Mouse (Mus musculus): ENCODE results near the gene Aimp1.

Gene Aimp1

DNA sequence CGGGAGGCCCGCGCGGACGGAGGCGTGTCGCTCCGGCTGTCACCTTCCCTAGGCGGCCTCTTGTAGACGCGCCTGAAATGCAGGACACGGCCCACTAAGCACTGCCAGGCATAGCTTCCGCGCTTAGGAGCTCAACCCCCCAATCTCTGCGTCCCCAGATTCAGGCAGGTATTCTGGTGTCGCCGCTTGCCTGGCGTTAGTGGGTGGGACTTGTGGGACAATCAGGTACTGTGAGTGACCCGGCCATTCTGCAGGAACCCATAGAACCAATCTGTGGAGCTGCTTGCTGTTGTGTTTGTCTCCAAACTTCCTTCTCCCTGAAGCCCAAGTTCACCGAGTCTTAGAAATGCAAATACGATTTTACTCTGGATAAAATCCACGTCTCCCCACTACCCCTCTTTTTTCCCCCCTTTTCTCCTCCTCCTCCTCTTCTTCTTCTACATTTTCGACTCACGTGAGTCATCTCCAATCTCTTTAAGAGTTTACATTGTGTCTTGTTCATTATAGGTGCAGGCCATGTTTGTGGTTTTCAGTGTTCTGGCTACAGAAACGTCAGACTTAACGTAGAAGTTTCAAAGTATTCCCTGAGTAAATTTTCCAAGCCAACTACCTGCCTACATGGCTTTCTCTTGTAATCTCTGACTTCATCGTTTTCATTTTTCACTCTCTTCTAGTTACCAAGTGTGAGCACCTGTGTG lies at the start of gene Aimp1:
Gene Aimp1 (minus strand): TSS at position 140 of the 698 bp plus-strand sequence.
- DNase-seq = no peak

DNA sequence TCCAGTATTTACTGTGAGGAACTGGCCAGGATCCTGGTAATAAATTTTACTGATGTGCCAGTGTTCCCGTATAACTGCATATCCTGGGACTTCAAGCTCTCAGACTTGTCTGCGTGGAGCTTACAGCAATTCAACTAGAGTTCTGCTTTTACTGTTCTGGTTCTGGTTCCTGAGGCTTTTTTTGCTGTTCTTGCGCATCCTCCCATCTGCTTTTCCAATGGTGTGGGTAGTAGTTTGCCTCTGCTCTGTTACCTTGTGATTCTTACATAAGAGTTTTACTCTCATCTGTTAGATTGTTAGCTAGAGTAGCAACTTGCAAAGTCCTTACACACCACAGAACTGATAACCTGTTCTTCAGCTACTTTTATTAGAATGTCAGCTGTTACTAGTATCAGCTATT lies 40.2 kb upstream of the Aimp1 start:
- no peak for DNase-seq

DNA sequence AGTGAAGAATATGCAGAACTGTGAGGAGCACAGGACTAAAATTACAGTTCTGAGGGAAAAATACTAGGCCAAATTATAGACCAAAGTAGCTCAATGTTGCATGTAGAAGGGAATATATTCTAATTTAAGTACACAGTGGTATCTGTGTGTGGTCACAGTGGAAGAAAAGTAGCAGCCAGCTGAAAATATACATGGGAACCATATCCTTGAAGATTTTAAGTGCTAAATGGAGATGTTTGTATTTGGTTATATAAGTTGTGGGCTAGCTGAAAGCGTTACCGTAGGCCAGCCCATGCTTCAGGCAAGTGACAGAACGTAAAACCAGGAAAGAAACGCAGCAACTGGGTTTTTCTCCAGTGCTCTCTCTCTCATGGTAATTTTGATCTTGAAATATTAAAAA lies 33.1 kb upstream of the Aimp1 start:
- no peak for DNase-seq

DNA sequence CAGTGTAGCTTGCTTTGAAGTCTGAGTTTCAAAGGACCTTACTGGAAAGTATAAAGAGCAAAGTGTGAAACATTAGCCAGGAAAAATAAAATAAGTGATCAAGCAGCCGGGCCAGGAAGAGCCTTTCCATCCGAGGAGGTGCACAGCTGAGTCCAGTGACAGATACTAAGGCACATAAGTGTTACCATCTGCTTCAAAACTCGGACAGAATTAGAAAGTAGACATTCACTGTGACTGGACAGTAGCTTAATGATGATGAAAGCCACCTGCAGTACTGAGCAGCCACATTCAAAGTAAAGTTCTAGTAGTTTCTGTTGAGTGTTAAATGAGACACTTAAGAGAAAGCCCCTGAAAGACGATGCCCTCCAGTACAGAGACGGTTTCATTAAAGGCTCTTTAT lies 29.7 kb upstream of the Aimp1 start:
- no peak for DNase-seq

DNA sequence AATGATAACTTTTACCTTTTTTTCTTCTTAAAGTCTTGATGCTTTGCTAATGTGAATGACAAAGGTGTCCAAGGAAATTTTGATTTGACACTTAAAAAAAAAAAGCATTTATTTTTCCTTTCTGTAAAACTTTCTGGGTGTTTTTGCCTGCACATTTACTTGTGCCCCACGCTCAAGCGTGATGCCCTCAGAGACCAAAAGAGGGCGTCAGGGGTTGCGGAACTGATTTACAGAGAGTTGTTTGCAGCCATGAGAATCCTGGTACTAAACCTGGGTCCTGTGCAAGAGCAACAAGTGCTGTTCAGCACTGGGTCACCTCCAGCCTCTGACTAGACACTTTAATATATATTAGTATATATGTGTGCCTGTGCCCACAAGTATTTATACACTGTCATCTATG lies 22.8 kb upstream of the Aimp1 start:
- DNase-seq = no peak

DNA sequence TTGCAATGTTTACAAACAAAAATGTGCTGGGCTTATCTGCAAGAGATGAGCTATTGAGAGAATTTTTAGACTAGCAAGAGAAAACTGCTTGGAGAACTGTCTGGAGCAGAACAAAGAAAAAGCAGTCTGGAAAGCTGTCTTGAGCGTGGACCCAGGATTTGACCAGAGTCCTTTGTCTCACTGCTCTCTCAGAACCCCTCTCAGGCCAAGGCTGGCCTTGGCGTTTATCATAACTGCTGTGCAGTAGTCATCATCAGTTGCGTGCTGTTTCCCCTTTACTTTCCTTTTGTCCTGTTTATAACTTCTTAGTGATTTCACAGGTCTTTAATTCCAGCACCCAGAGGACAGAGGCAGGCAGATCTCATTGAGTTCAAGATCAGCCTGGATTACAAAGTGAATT lies 20.0 kb upstream of the Aimp1 start:
- no peak for DNase-seq

DNA sequence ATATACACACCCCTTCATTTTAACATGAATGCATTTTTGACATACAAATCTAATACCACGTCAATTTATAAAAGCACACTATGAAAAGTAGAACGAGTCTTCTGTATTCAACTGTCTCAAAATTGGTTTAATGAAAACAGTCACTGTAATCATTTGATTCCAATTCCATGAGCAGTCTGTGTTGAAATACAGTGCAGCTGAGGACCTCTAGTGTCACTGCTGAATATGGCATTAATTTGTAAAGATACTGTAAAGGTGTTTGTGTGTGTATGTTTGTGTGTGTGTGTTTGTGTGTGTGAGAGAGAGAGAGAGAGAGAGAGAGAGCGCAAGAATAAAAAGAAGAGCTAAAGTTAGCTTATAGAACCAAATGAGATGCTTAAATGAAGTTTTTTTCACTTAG lies 17.2 kb upstream of the Aimp1 start:
- no peak for DNase-seq

DNA sequence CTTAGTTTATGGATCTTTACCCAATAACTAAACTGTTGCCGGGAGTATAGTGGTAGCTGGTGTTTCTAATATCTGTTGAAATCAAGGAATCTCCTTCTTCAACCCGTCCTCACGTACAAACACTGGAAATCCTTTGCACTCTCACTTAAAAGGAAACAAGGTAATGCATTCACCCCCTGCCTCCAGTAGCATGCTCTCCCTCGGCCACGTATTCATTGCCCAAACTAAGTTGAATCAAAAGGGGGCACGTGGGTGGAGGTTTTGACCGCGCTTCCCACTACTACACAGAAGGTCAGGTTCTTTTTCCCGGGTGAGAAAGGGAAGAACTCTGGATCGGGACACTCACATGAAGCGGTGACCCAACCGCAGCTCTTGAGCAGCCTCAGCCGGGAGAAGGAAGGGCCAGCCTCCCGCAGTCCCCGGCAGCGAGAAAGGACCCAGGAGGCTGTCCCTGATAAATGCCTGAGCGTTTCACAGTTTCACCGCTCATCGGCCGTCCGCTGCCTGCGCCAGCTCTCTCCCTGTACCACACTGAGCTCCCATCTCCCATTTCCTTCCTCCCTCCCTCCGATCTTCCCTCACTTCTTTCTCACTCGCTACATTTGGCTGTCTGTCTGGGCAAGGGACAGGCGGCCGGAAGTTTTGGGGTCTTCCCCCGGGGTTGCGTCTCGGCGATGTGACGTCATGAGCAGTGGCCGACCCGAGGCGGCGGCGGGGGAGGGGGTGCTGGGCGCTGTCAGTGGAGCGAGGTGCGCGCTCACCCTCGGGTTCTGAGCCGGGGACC lies 531 bp downstream of the Aimp1 start, which contains the start of gene Tbck:
Gene Tbck (plus strand): TSS at position 698 of the 784 bp plus-strand sequence.
- DNase-seq = peak; percentile 87 to 95

DNA sequence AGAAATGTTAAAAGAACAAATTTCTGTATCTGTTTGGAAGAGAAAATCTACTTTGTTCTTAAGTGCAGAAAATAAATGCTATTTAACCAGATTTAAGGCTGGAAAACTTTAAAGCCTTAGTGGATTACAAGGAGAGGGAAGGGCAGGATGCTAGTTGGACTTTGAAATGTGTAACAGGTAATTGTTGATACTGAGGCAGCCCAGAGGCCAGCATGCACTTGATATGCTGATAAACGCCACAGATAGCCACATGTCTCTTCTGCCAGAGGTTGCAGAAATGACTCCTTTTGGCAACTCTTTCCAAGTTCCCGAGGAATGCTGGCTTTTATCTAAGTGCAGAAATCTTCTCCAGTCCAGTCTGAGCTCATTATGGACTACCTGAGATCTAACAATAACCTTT lies 6.7 kb downstream of the Aimp1 start:
- no peak for DNase-seq

DNA sequence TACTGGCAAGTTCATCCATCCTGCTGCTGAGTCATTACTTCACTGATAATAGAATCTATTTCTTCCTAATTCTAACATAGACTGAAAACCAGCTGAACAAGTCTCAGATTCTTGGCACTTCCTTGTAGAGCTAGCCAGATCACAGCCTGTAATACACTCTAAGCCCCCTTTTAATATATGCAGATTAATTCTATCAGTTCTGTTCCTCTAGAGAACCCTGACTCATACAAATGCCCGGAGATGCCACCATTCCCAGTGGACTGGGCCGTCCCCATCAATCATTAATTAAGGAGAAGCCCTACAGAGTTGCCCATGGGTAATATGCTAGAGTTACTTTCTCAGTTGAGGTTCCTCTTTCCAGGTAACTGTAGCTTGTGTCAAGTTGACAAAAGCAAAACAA lies 28.2 kb downstream of the Aimp1 start:
- DNase-seq = no peak

DNA sequence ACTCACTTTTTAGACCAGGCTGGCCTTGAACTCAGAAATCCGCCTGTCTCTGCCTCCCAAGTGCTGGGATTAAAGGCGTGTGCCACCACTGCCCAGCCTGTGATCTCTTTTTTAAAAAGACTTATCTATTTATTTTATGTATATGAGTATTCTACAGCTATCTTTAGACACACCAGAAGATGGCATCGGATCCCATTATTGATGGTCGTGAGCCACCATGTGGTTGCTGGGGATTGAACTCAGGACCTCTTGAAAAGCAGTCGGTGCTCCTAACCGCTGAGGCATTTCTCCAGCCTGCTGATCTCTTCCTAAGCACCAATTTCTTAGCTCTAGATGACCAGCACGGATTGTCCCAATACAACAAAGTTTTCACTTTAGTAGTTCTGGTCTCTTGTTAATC lies 30.2 kb downstream of the Aimp1 start:
- DNase-seq = no peak

DNA sequence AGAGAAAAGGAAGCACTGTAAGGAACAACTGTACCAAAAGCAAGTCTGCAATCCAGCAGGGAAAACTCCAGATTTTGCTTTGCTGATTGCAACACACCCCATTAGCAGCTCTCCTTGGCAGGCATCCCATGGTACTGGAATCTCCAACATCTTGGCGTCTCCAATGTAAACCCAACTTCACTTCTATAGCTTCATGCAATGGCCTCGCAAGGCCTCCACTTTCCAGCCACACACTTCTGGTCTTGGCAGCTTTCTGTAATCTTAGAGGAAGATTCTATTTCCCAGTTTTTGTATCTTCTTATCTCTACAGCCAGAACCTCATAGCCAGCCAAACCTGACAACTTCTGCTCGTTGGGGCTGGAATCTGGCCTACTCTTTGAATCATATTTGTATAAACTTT lies 32.4 kb downstream of the Aimp1 start:
- no peak for DNase-seq

DNA sequence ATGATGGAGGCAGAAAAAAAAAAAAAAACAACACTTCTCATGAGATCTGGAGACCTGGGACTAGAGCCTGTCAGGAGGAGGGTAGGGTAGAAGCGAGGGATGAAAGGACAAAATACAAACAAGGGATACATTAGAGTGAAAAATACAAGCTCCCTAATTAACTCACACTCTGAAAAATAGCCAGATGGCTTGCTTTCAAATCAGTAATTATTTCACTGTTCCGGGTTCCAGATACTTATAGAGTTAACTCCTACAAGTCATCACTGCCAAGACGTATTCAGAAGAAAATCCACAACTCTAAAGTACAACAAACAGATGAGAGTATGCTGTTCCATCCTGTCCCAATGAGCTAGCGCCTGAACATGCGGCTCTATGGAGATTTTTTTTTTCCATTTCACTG lies 34.0 kb downstream of the Aimp1 start:
- DNase-seq = no peak

DNA sequence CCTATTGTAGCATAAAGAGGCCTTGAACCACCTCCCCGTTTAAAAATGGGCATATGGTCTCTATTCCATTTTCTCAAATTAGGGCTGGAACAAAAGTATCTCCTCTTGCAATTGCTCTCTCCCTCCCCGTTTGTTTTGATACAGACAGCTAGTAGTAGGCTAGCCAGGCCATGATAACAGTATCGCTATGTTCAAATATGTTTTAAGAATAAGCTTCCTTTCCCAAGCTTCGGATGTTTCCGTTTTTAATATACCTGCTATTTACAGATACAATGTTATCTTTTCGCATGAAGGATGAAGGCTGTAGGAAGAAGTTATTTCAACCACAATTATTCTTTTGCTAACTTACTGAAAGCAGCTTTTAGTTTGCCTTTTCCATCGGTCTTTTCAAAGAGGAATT lies 34.8 kb downstream of the Aimp1 start:
- DNase-seq = no peak

DNA sequence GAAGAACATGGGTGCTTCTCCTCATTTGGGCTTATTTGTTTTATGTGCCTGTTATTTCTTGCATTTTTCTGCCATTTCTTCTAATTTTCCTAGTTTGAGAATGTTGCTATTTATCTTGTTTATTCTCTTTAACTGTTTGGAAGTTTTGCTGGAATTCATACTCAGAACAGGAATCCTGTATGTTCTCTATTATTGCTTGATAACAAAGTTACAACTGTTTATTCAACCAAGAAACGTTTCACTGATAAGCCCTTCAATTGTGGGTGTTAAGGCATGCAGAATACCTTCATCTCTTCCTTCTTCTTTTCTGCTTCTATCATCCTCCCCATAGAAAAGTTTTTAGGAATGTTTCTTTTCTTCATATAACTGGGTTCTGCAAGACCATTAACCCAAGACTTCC lies 37.4 kb downstream of the Aimp1 start:
- DNase-seq = no peak

DNA sequence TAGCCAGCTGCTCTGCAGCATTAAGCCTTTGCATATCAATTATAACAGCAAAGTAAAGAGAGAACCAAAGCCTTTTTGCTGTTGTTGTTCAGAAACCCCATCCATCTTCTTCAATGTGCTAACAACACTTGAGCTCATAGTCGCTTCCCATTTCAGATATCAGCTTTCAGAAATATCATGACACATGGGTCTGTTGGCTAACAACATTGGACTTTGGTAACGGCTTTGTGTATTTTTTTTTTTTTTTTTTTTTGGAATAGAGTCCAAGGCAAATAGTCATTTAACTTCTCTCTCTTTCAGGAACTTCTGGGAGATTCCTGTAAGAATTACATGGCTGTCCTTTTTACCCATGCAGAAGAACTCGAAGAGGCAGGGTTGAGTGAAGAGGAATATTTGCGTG lies 40.1 kb downstream of the Aimp1 start:
- DNase-seq = no peak

DNA sequence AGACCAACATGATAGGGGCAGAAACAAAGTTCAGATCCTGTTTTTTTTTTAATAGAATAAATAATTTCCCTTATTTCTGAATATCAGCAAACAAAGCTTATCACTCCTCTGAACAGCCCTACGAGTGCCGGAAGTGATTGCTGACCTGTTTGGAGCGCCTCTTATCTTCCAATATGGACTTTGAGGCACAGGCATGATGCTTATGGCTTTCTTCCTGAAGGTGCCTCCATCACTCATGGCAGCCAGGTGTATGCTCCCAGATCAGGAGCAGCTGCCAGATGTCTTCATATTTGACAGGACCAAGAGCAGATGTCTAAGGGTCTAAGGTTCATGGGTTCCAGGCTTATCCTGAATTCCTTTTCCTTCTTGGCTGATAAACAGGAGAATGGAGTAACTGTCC lies 47.1 kb downstream of the Aimp1 start:
- no peak for DNase-seq

DNA sequence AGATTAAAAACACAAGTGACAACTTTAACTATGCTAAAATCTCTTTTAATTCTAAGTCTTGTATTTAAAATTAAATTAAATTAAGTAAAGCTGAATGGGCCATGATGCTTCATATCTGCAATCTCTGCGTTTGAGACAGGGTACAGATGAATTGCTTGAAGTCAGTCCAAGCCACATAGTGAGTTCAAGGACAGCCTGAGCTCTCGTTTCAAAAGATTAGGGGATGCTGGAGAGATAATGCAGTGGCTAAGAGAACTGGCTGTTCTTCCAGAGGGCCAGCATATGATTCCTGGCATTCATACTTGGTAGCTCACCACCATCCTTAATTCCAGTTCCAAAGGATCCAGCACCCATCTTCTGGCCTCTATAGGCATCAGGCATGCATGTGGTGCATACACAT lies 50.9 kb downstream of the Aimp1 start:
- DNase-seq = no peak

DNA sequence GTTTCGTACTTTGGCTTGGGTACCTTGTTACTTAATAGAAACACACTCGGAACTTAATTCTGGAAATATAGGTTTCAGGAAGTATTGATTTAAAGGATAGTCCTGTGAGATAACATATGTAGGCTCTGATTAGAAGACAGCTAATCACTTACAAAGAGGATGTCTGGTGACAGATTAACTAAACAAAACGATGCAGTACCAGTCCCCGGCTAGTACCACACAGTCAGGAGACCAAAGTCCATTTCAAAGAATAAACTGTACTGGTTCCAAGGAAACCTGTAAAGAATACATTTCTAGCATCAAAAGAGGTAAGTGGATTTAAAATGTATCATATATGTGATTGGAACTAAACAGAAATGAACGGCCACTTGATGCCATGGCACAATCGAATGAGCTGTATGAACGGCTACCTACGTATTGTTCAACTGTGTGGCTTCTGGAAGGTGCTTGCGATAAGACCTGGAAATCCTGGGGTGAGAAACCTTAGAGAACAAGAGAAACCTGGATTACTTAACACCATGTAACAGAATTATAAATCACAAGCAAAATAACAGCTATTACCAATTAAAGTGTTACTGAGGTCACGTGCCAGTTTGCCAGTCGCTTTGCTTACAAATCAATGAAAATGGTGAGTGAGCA lies 54.5 kb downstream of the Aimp1 start, which contains the start of gene Gimd1:
Gene Gimd1 (plus strand): TSS at position 220 of the 639 bp plus-strand sequence.
- DNase-seq = no peak

DNA sequence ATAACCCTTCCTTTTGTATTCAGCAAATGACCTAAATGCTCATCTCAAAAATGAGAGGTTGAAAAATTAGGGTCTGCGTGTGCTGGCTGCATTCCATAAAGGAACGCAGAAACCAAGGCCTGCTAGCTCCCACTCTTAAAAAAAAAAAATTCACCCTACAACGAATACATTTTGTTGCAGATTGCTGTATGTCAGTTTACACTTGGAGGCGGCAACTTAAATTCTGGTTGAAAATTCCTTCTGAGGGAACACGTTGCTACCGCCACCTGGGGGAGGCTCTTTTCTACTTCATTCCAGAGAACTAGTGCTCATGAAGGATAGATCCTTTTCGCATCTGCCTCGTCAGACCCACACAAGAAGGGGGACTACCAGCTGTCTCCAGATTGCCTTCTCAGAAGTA lies 55.4 kb downstream of the Aimp1 start:
- no peak for DNase-seq

Measured in cerebellum, adult 18-20 months (tissue).